ENCODE assay signal across 21 mouse cellular contexts in the genomic region with DNA sequence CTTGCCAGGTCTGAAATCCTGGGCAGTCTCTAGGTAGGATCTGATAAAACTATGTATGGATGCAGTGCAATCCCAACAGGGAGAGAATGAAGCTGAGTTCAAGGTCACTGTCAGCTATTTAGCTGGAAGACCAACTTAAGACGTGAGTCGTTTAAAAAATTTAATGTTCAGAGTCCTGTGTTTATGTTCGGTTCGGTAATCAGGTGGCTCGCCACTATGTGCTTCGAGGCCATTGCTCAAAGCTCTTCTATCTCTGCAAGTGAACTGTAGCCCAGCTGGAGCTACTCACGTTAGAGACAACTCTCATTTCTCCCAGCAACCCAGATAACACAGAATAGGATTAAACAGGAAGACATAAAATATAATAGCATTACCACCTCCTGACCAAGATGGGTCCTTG.
"Had no signal": no experiment of that assay in that cellular context is flagged by ENCODE, and none has a peak within 500 bp of the region (broad histone marks: within the 10 kb centered on the region; RNA-seq: fewer than 3 reads in every experiment).

No protein-coding gene starts in this region.

- H3K9me3 ChIP-seq: intestine, embryonic 15.5 days; limb, embryonic 15.5 days; midbrain, embryonic 15.5 days; neural tube, embryonic 13.5 days; stomach, embryonic 15.5 days had no signal

- ATAC-seq: intestine, embryonic 15.5 days; liver, postnatal 0 days had no signal

- H3K4me1 ChIP-seq: intestine, embryonic 15.5 days; limb, embryonic 12.5 days; limb, embryonic 15.5 days; midbrain, embryonic 15.5 days; neural tube, embryonic 13.5 days; stomach, embryonic 15.5 days had no signal

- H3K4me3 ChIP-seq: intestine, embryonic 15.5 days; limb, embryonic 12.5 days; limb, embryonic 15.5 days; midbrain, embryonic 15.5 days; neural tube, embryonic 13.5 days; stomach, embryonic 15.5 days had no signal

- DNase-seq: kidney, adult 18-20 months; kidney, adult 9 months; kidney, postnatal 25 days; left cerebral cortex, postnatal 4 days; liver, postnatal 0 days; lung, postnatal 14 days; lung, postnatal 4 days; retina, postnatal 1 day; right cerebral cortex, postnatal 25 days; spleen, adult 18-20 months; thymus, adult 18-20 months; thymus, postnatal 36 days had no signal

- H3K9ac ChIP-seq: intestine, embryonic 15.5 days; limb, embryonic 12.5 days; limb, embryonic 15.5 days; liver, embryonic 14.5 days; liver, postnatal 0 days; midbrain, embryonic 15.5 days; neural tube, embryonic 13.5 days; stomach, embryonic 15.5 days had no signal

- H3K27ac ChIP-seq: intestine, embryonic 15.5 days; limb, embryonic 12.5 days; limb, embryonic 15.5 days; liver, embryonic 14.5 days; midbrain, embryonic 15.5 days; neural tube, embryonic 13.5 days; stomach, embryonic 15.5 days had no signal

- H3K4me2 ChIP-seq: intestine, embryonic 15.5 days; limb, embryonic 12.5 days; limb, embryonic 15.5 days; liver, embryonic 11.5 days; midbrain, embryonic 11.5 days; midbrain, embryonic 15.5 days; neural tube, embryonic 13.5 days; stomach, embryonic 15.5 days had no signal

- H3K27me3 ChIP-seq: intestine, embryonic 15.5 days; limb, embryonic 12.5 days; limb, embryonic 15.5 days; midbrain, embryonic 15.5 days; neural tube, embryonic 13.5 days; stomach, embryonic 15.5 days had no signal
